Mouse (Mus musculus): ENCODE measurements around the gene Sik2. TPM values are rescaled to one million over a fixed set of nuclear protein-coding genes. Genes with fewer than 3 reads are reported as not detected.

Sik2 gene
- polyA plus RNA-seq, 1 experiment from 2014 or later: 15.5 TPM

GRCm38 (mm10) chr9:50922363-50923153 lies 86.3 kb downstream of the Sik2 start:
- ATAC-seq (ENCODE audit: low FRiP score, low TSS enrichment): no peak
- H3K4me3 ChIP-seq (ENCODE audit: low read length): no peak overlapping the region
- no peaks in the 10 kb centered on the region for H3K9me3 ChIP-seq (ENCODE audit: low read length)
- WGBS: 73% methylated on average over 5 of the region's 5 CpGs
- no peak overlapping the region for H3K27ac ChIP-seq (ENCODE audit: low read length)
- H3K4me2 ChIP-seq (replicated peaks; ENCODE audit: low read depth, low read length): no peak overlapping the region
- no peak overlapping the region for H3K9ac ChIP-seq (replicated peaks; ENCODE audit: low read length)
- H3K36me3 ChIP-seq (ENCODE audit: insufficient read depth, low read length): no peaks in the 10 kb centered on the region
- H3K4me1 ChIP-seq (ENCODE audit: insufficient read depth, low read length): no peaks in the 10 kb centered on the region
- no peaks in the 10 kb centered on the region for H3K27me3 ChIP-seq (ENCODE audit: insufficient read depth, low read length)

DNA sequence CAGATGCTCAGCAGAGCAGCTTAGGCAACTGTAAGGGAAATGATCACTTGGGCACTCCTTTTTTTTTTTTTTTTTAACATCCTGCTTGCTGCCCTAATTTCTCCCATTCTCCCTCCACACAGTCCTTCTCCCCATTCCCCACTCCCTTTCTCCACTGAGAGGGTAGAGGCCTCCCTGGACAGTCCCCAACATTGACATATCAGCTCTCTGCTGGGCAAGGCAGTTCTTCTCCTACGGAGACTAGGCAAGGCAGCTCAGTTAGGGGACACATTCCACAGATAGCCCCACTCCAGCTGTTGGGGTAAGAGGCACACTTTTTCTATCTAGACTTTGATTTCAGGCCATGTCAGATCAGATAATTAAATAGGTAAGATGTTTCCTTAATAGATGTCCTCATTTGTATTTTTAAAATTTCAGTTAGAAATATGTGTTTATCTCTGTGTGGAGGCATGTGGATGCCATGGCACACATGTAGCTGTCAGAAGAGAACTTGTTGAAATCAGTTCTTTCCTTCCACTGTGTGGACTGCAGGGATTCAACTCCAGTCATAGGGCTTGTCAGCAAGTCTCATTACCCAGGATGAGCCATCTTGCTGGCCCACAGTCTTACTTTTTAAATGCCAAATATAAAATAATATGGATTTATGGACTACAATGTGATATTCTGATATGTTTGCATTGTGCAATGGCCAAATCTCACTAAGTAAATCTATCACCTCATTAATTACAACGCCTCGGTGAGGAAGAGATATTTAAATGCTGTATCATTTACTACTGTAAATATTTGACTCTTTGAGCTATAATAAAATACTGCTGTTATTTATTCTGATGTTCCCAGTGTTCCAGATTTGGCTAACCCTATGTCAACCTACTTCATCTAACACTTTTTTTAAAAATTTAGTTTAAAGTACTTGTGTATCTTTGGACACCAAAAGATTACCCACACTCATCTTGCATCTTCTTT lies 87.7 kb downstream of the Sik2 start:
- WGBS: 63% methylated on average over 3 of the region's 3 CpGs
- no peak for ATAC-seq (ENCODE audit: low FRiP score, low TSS enrichment)
- no peak overlapping the region for H3K4me2 ChIP-seq (replicated peaks; ENCODE audit: low read depth, low read length)

DNA sequence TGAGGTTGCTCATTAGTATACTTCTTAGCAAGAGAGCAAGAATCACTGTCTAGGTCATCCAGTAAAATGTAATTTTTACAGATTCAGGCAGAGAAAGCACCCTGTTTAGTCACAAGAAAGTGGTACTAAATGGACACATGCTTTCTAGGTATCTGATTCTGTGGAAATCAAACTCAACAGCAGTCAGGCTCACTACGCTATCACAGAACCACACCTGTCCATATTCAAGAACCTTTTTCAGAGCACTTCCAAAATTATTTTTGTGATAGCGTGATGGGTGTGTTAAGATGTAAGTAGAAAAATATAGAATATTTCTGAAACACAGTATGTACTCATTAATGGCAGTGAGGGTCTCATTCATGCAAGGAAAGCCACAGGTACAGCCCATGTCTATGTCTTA lies 89.3 kb downstream of the Sik2 start:
- Histone ChIP-seq H3K4me3 (ENCODE audit: low read length) (no peak overlapping the region), H3K4me1 (ENCODE audit: insufficient read depth, low read length) (no peaks in the 10 kb centered on the region), H3K4me2 (replicated peaks; ENCODE audit: low read depth, low read length) (no peak overlapping the region), H3K9ac (replicated peaks; ENCODE audit: low read length) (no peak overlapping the region), H3K36me3 (ENCODE audit: insufficient read depth, low read length) (no peaks in the 10 kb centered on the region), H3K27ac (ENCODE audit: low read length) (no peak overlapping the region), H3K9me3 (ENCODE audit: low read length) (no peaks in the 10 kb centered on the region), H3K27me3 (ENCODE audit: insufficient read depth, low read length) (no peaks in the 10 kb centered on the region)
- ATAC-seq (ENCODE audit: low FRiP score, low TSS enrichment): no peak
- WGBS: 97% methylated on average over 2 of the region's 2 CpGs

More for the DNA sequence above, 87.7 kb downstream of the Sik2 start:
- Histone ChIP-seq H3K36me3 (ENCODE audit: insufficient read depth, low read length) (no peaks in the 10 kb centered on the region), H3K27me3 (ENCODE audit: insufficient read depth, low read length) (no peaks in the 10 kb centered on the region), H3K4me1 (ENCODE audit: insufficient read depth, low read length) (no peaks in the 10 kb centered on the region), H3K9ac (replicated peaks; ENCODE audit: low read length) (no peak overlapping the region), H3K4me3 (ENCODE audit: low read length) (no peak overlapping the region), H3K27ac (ENCODE audit: low read length) (no peak overlapping the region), H3K9me3 (ENCODE audit: low read length) (no peaks in the 10 kb centered on the region)

- H3K4me1 ChIP-seq (ENCODE audit: insufficient read depth, low read length): no peaks in the 10 kb centered on the region
- no peak overlapping the region for H3K27ac ChIP-seq (ENCODE audit: low read length)
- no peak overlapping the region for H3K4me3 ChIP-seq (ENCODE audit: low read length)
- 70% methylated on average over 3 of the region's 3 CpGs for WGBS
- H3K4me2 ChIP-seq (replicated peaks; ENCODE audit: low read depth, low read length): no peak overlapping the region
- no peaks in the 10 kb centered on the region for H3K27me3 ChIP-seq (ENCODE audit: insufficient read depth, low read length)
- no peaks in the 10 kb centered on the region for H3K36me3 ChIP-seq (ENCODE audit: insufficient read depth, low read length)
- no peak for ATAC-seq (ENCODE audit: low FRiP score, low TSS enrichment)
- no peak overlapping the region for H3K9ac ChIP-seq (replicated peaks; ENCODE audit: low read length)
- H3K9me3 ChIP-seq (ENCODE audit: low read length): no peaks in the 10 kb centered on the region
Measured at GRCm38 (mm10) chr9:50918131-50918530, 90.7 kb downstream of the Sik2 start.

GRCm38 (mm10) chr9:50911861-50912515 lies 96.9 kb downstream of the Sik2 start:
- no peaks in the 10 kb centered on the region; the same call in 1 of the 2 replicates for H3K36me3 ChIP-seq (ENCODE audit: insufficient read depth, low read length)
- no peak overlapping the region for H3K9ac ChIP-seq (replicated peaks; ENCODE audit: low read length)
- no peaks in the 10 kb centered on the region for H3K4me1 ChIP-seq (ENCODE audit: insufficient read depth, low read length)
- no peak overlapping the region for H3K4me3 ChIP-seq (ENCODE audit: low read length)
- no peaks in the 10 kb centered on the region for H3K27me3 ChIP-seq (ENCODE audit: insufficient read depth, low read length)
- no peak overlapping the region for H3K27ac ChIP-seq (ENCODE audit: low read length)
- no peaks in the 10 kb centered on the region for H3K9me3 ChIP-seq (ENCODE audit: low read length)
- no peak overlapping the region for H3K4me2 ChIP-seq (replicated peaks; ENCODE audit: low read depth, low read length)
- no peak for ATAC-seq (ENCODE audit: low FRiP score, low TSS enrichment)
- 76% methylated on average over 7 of the region's 7 CpGs for WGBS

DNA sequence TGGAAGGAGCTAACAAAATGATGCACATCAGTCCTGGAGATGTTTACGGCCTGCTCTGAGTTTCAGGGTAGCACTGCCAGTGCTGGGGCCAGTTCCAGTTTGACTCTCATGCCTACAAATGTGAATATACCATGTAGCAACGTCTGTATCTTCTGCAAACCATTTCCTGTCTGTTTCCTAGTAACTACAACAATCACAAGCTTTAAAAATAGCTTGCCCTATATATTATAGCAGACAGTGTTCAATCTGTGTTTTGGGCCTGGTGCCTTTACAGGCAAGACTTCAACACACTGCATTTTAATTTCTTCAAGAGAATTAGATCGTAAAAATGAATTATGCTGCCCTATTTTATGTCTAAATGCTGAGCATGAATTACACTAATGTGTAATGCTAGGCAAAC lies 103.6 kb downstream of the Sik2 start:
- H3K9ac ChIP-seq (replicated peaks; ENCODE audit: low read length): no peak overlapping the region
- no peak for ATAC-seq (ENCODE audit: low FRiP score, low TSS enrichment)
- WGBS: 66% methylated on average over 3 of the region's 3 CpGs
- peaks cover 13% of the 10 kb centered on the region; the same call in 1 of the 2 replicates for H3K4me1 ChIP-seq (ENCODE audit: insufficient read depth, low read length)
- no peaks in the 10 kb centered on the region for H3K36me3 ChIP-seq (ENCODE audit: insufficient read depth, low read length)
- no peaks in the 10 kb centered on the region for H3K9me3 ChIP-seq (ENCODE audit: low read length)
- no peak overlapping the region for H3K4me3 ChIP-seq (ENCODE audit: low read length)
- H3K27me3 ChIP-seq (ENCODE audit: insufficient read depth, low read length): no peaks in the 10 kb centered on the region
- no peak overlapping the region for H3K27ac ChIP-seq (ENCODE audit: low read length)
- H3K4me2 ChIP-seq (replicated peaks; ENCODE audit: low read depth, low read length): no peak overlapping the region

DNA sequence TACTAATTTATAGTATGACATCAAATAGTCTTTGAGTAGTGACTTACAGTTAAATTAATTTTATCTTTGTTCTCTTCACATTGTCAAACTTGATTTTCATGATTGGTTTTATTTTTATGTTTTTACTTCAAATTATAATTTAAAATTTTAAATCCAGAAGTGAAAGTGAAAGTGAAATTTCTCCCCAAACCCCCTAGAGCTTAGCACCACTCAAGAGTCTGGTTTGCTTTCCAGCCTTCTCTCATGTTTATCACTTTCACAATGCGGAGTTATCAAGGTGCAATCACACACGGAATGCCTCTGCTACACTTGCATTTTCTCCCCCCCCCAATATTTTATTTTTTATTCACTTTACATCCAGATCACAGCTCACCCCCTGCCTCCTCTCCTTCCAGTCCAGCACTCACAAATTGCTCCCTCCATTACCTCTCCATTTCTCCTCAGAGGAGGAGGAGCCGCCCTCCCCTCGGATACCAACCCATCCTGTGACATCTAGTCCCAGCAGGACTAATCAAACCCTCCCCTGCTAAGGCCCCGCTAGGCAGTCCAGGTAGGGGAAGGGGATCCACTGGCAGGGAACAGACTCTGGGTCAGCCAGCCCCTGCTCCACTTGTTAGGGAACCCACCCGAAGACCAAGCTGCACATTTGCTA lies 104.6 kb downstream of the Sik2 start:
- Histone ChIP-seq H3K4me2 (replicated peaks; ENCODE audit: low read depth, low read length) (no peak overlapping the region), H3K4me1 (ENCODE audit: insufficient read depth, low read length) (peaks cover 17% of the 10 kb centered on the region; the same call in 1 of the 2 replicates), H3K9me3 (ENCODE audit: low read length) (no peaks in the 10 kb centered on the region), H3K4me3 (ENCODE audit: low read length) (no peak overlapping the region), H3K9ac (replicated peaks; ENCODE audit: low read length) (no peak overlapping the region), H3K36me3 (ENCODE audit: insufficient read depth, low read length) (no peaks in the 10 kb centered on the region), H3K27ac (ENCODE audit: low read length) (no peak overlapping the region), H3K27me3 (ENCODE audit: insufficient read depth, low read length) (no peaks in the 10 kb centered on the region)
- WGBS: 72% methylated on average over 6 of the region's 6 CpGs
- ATAC-seq (ENCODE audit: low FRiP score, low TSS enrichment): no peak

GRCm38 (mm10) chr9:50900026-50900920 lies 108.6 kb downstream of the Sik2 start:
- Histone ChIP-seq H3K27ac (ENCODE audit: low read length) (no peak overlapping the region), H3K9me3 (ENCODE audit: low read length) (no peaks in the 10 kb centered on the region), H3K9ac (replicated peaks; ENCODE audit: low read length) (no peak overlapping the region), H3K27me3 (ENCODE audit: insufficient read depth, low read length) (no peaks in the 10 kb centered on the region), H3K4me3 (ENCODE audit: low read length) (no peak overlapping the region), H3K4me1 (ENCODE audit: insufficient read depth, low read length) (peaks cover 9% of the 10 kb centered on the region; the same call in 1 of the 2 replicates), H3K4me2 (replicated peaks; ENCODE audit: low read depth, low read length) (no peak overlapping the region), H3K36me3 (ENCODE audit: insufficient read depth, low read length) (peaks cover 22% of the 10 kb centered on the region; the same call in 1 of the 2 replicates)
- WGBS: 67% methylated on average over 7 of the region's 7 CpGs
- no peak for ATAC-seq (ENCODE audit: low FRiP score, low TSS enrichment)
